Mouse (Mus musculus) midbrain, embryonic 15.5 days (tissue): ENCODE data around the gene Fes. TPM values are rescaled to one million over a fixed set of nuclear protein-coding genes. Genes with fewer than 3 reads are reported as not detected.

Experiments
- ATAC-seq: fragments of 200-750 bp; cut with Nextera tagmentation; replicated peaks from 2 replicates; pipeline ENCODE4 v1.8.0; 2017; ENCODE audit warnings: moderate TSS enrichment
- H3K27ac ChIP-seq: fragments of 300-500 bp; sonication (generic); 2 replicates; pipeline ENCODE4 v1.5.1; 2015; ENCODE audit warnings: mild to moderate bottlenecking, inconsistent platforms
- H3K27me3 ChIP-seq: fragments of 300-500 bp; sonication (generic); replicated peaks from 2 replicates; pipeline ENCODE4 v1.6.1; 2015; ENCODE audit warnings: inconsistent platforms
- H3K36me3 ChIP-seq: fragments of 300-500 bp; sonication (generic); replicated peaks from 2 replicates; pipeline ENCODE4 v1.6.1; 2015; ENCODE audit warnings: inconsistent platforms
- H3K4me1 ChIP-seq: fragments of 300-500 bp; sonication (generic); 2 replicates; pipeline ENCODE4 v1.6.1; 2015; ENCODE audit warnings: inconsistent platforms
- H3K4me2 ChIP-seq: fragments of 300-500 bp; sonication (generic); 2 replicates; pipeline ENCODE4 v1.6.1; 2015; ENCODE audit warnings: inconsistent platforms, mild to moderate bottlenecking, moderate library complexity
- H3K4me3 ChIP-seq: fragments of 300-500 bp; sonication (generic); 2 replicates; pipeline ENCODE4 v1.5.1; 2015; ENCODE audit warnings: mild to moderate bottlenecking, inconsistent platforms
- H3K9ac ChIP-seq: fragments of 300-500 bp; sonication (generic); 2 replicates; pipeline ENCODE4 v1.6.1; 2015; ENCODE audit warnings: mild to moderate bottlenecking, inconsistent platforms
- H3K9me3 ChIP-seq: fragments of 300-500 bp; sonication (generic); 2 replicates; pipeline ENCODE4 v1.6.1; 2016; ENCODE audit warnings: inconsistent platforms
- WGBS: fragments of 180-500 bp; shearing (Covaris S2); methylation state at CpG from one replicate; pipeline ENCODE4 v1.1.7; 2015; ENCODE audit warnings: mixed read lengths; 5-methylcytosine and 5-hydroxymethylcytosine counted together
- polyA plus RNA-seq: library from polyadenylated mRNA; unstranded; fragments of >200 nt; fragmentation: Nextera tagmentation; extraction: Ambion mirVana; gene quantifications from 2 replicates; pipeline ENCODE4 v1.2.1, GENCODE M21; 2015

Fes gene
- polyA plus RNA-seq, 1 experiment from 2014 or later = 4.4 TPM

- Histone ChIP-seq H3K4me3 (no peak overlapping the region), H3K4me1 (peaks cover 42% of the 10 kb centered on the region), H3K9ac (no peak overlapping the region), H3K27ac (no peak overlapping the region), H3K4me2 (no peak overlapping the region), H3K36me3 (peaks cover 47% of the 10 kb centered on the region), H3K27me3 (no peaks in the 10 kb centered on the region), H3K9me3 (no peaks in the 10 kb centered on the region)
- no peak for ATAC-seq
- over 99% methylated on average over 3 of the region's 3 CpGs for WGBS
These were observed 50.8 kb downstream of the Fes start for GRCm38 (mm10) chr7:80336932-80337331.

GRCm38 (mm10) chr7:80334848-80335247 lies 52.9 kb downstream of the Fes start:
- Histone ChIP-seq H3K27ac (no peak overlapping the region), H3K36me3 (peaks cover 66% of the 10 kb centered on the region), H3K9ac (no peak overlapping the region), H3K4me3 (no peak overlapping the region), H3K9me3 (no peaks in the 10 kb centered on the region), H3K4me2 (no peak overlapping the region), H3K27me3 (no peaks in the 10 kb centered on the region), H3K4me1 (peaks cover 26% of the 10 kb centered on the region)
- 90% methylated on average over 4 of the region's 4 CpGs for whole genome bisulfite sequencing
- no peak for ATAC-seq

- H3K27me3 ChIP-seq = no peaks in the 10 kb centered on the region
- no peak for ATAC-seq
- peaks cover 3% of the 10 kb centered on the region; the same call in 1 of the 2 replicates for H3K4me1 ChIP-seq
- H3K4me3 ChIP-seq = no peak overlapping the region
- no peak overlapping the region for H3K4me2 ChIP-seq
- no peak overlapping the region for H3K9ac ChIP-seq
- 94% methylated on average over 19 of the region's 19 CpGs for WGBS
- no peak overlapping the region for H3K27ac ChIP-seq
- peaks cover 87% of the 10 kb centered on the region for H3K36me3 ChIP-seq
- no peaks in the 10 kb centered on the region for H3K9me3 ChIP-seq
These were observed 56.3 kb downstream of the Fes start for GRCm38 (mm10) chr7:80331433-80331832.

- no peak for ATAC-seq
- no peaks in the 10 kb centered on the region for H3K9me3 ChIP-seq
- no peak overlapping the region for H3K4me2 ChIP-seq
- H3K9ac ChIP-seq = no peak overlapping the region
- H3K27me3 ChIP-seq = no peaks in the 10 kb centered on the region
- H3K36me3 ChIP-seq = peaks cover 89% of the 10 kb centered on the region
- no peak overlapping the region for H3K27ac ChIP-seq
- no peak overlapping the region for H3K4me3 ChIP-seq
- WGBS = 88% methylated on average over 8 of the region's 8 CpGs
- peaks cover 3% of the 10 kb centered on the region for H3K4me1 ChIP-seq
These were observed 57.5 kb downstream of the Fes start for GRCm38 (mm10) chr7:80330278-80330677.

Other genes with a start within 250 kb of the Fes start
- gene Sema4b, start 201.1 kb downstream of the Fes start, polyA plus RNA-seq = 26.9 and 27.0 TPM in 2 replicates
- gene Cib1, start 155.1 kb downstream of the Fes start, polyA plus RNA-seq = 28.5 and 29.7 TPM in 2 replicates
- gene Gdpgp1, start 155.1 kb downstream of the Fes start, polyA plus RNA-seq = 4.5 and 5.3 TPM in 2 replicates
- gene Ttll13, start 141.6 kb downstream of the Fes start, polyA plus RNA-seq = 2.1 and 2.9 TPM in 2 replicates
- gene Ngrn, start 126.7 kb downstream of the Fes start, polyA plus RNA-seq = 72.9 and 74.5 TPM in 2 replicates
- gene Vps33b, start 118.3 kb downstream of the Fes start, polyA plus RNA-seq = 26.8 and 32.6 TPM in 2 replicates
- gene Prc1, start 93.5 kb downstream of the Fes start, polyA plus RNA-seq = 33.8 and 39.8 TPM in 2 replicates
- 10.5 and 13.9 TPM in 2 replicates for gene Rccd1, start 63.5 kb downstream of the Fes start, polyA plus RNA-seq
- gene Unc45a, start 46.9 kb downstream of the Fes start, polyA plus RNA-seq = 60.2 and 62.0 TPM in 2 replicates
- 22.1 and 26.4 TPM in 2 replicates for gene Hddc3, start 44.8 kb downstream of the Fes start, polyA plus RNA-seq
- gene Man2a2, start 16.6 kb downstream of the Fes start, polyA plus RNA-seq = 26.4 and 28.2 TPM in 2 replicates
- gene Furin, start 17.5 kb upstream of the Fes start, polyA plus RNA-seq = 5.7 and 6.3 TPM in 2 replicates
- gene Blm, start 147.2 kb upstream of the Fes start, polyA plus RNA-seq = 9.4 and 10.1 TPM in 2 replicates